Mouse (Mus musculus) testis, postnatal 14 days (tissue): ENCODE results near the gene Mrps18b.
A peak's percentile ranks its signal among the peaks of the same experiment; 100 is the strongest.

Experiments used
- DNase-seq: peaks from one replicate; pipeline ENCODE4 v3.0.0; 2021; ENCODE audit warnings: low spot score

Mrps18b gene

DNA sequence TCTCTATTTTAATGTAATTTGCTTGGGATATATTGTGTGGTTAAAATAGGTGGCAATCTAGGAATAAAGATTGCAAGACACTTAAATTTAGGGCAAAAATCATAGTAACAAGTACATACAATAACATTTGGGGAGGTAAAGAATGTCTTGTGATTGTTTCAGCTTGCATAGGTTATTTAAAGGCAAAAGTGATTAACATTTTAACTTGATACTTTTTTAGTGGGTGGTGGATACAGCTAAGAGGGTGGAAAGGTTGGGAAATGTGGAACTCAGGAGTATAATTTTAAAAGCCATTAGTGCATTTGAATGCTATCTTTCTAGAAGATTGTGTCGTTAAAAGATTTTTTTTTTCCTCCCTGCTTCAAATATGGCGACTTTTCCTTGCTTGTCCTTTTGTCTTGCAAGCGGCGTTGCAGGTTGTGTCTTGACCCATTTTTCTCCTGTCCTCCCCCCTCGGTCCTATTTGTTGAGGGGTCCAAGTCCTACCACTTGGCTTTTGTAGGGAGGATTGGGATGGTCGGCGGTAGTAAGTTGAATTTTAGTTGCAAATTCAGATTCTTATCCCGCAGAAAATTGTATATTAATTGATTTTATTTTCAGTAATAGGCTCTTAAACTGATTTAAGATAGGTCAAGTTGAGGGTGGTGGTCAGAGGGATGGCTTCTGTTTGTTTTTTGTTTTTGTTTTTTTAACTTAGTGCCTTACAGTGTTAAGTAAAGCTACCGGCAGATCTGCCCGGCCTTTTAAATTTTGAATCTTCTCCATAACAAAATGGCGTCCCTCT is 2.3 kb upstream of the Mrps18b start:
- no peak for DNase-seq

DNA sequence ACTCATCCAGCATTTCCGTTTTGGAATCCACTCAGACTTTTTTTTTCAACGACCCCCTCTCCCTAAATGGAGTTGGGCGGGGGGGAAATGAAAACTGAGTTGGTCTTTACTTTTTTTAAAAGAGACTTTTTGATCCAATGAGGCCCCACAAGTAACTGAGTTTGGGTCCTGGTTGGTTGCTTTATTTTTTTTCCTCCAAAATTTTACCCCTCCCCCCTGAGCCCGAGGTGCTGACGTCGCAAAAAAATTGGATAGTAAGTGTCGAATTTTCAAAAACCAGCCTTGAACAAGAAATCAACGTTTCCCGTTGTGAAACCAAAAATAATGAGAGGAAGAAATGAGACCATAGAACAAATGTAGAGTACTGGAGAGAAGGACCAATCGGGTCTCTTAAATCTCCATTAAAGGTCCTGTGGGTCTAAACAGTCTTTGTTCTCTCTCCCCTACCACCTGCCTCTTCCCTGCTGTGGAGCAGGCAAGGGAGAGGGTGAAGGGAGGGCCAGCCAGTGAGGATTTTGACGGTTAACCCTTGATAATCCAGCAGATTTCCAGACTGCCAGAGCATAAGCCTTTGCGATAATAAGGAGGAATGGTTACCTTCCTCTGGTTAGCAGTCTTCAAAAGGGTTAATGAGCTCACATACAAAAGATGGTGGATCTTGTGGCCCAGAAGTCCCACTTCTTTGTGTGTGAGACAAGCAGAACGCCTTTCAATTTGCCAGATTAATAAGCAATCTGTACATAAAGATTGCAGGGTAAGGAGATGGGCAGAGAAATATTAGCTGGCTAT is 1.5 kb upstream of the Mrps18b start:
- DNase-seq = peak; percentile 54

DNA sequence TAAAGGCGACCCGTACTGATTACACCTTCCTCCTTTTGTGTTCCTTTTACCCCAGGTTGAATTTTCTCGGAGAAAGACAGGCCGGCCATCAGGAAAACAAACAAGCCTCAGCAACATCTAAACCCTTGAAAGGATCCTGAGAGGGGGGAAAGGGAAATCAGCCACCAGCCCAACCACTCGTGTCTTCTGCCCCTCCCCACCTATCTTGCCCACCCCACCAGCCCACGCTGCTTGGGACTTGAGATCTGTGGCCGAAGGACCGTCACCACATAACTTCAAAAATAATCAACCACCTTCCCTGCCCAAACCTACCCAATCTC is 914 bp upstream of the Mrps18b start:
- DNase-seq = no peak

DNA sequence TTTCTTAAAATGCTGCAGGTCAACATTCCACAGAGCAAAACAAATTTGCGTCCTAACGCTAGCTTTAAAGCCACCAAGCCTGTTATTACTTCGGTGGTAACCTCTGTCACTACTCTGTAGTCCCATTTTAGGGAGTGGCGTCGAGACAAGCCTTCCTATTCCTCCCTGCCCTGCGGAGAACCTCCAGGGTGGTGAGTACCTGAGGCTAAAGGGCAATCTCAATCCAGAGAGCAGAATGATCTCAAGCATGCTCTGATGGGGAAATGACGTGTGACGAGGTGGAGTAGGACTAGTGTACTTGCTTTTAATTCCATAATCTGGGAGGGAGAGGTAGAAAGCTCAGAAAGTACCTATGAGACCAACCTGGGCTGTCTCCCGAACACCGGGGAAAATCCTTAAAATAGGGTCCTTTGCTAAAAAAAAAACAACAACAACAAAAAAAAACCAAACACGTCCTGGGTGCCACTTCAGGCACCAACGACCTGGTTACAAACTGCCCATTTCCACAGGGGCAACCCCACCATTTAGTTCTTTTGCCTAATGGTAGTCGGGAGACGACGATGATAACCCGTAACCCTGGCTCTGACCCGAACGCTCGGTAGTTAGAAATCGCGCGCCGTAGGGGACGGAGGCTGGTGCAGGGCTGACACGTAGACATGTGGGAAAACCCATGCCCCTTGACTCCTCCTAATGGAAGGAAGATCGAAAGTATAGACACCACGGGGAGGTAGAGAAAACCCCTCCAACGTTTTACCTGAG is 472 bp downstream of the Mrps18b start:
- no peak for DNase-seq

DNA sequence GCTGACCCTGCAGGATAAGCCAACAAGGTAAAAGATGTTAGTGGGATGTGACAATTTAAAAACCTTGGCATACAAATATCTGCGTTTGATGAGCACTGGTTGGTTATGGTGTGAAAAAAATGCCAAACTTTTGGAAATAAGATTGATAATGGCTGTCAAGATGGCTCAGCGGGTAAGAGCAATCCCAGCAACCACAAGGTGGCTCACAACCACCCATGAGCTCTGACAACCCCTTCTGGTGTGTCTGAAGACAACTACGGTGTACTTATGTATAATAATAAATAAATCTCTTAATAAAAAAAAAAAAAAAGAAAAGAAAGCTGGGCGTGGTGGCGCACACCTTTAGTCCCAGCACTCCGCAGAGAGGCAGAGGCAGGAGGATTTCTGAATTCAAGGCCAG is 1.2 kb downstream of the Mrps18b start:
- DNase-seq = no peak

DNA sequence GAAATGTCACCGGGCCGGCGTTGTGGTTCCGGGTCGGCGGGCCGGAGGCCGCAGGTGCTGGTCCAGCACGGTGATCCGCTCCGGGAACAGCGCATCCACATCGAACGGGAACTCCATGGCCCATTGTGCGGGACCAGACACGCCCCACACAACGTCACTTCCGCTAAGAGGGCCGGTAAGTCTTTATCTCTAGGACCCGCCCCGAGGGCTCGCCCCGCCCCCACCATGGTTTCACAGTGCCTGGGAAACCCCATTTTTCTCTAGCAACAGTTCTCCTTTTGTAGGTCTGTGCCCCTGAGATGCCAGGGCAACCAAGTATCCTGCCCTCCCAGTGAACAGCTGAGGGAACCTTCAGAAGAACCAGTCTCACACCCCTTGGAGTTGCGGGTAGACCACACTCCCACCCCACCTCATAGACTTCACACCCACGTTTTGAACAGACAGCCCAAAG is 6.2 kb downstream of the Mrps18b start, which contains the start of gene Atat1:
Gene Atat1, minus strand, starts transcription at position 157 of the 451 bp plus-strand sequence.
- DNase-seq = peak; percentile 89

DNA sequence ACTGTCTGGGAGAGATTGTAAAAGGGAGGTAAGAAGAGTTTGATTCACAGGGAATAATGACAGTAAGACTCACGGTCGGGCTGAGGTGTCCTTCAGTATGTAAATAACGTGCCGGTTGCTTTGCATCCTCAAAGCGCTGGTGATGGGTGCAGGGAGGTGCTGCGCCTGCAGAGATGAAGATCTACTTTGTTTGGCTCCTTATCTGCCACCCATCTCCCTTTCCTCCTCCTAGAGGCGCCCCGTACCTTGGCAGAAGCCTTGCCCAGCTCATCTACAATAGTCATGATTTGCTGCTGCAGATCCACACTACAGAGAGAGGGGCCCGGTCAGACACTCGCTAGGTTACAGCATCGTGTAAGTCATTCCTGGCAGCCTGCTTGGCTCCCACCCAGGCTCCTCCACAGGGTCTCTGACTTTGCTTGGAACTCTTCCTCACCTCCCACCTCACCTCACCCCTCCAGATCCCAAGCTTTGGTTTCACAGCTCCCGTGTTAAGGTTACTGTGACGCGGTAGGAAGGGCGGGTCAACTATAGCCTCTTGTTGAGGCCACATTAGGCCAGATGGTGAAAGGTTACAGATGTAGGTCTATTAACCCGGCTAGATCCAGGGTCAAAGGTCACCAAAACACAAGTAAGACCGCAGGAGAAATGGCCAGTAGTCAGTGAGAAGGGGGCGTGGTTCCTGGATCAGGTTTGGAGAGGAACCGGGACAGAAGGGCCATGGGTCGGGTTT is 6.8 kb downstream of the Mrps18b start:
- no peak for DNase-seq

DNA sequence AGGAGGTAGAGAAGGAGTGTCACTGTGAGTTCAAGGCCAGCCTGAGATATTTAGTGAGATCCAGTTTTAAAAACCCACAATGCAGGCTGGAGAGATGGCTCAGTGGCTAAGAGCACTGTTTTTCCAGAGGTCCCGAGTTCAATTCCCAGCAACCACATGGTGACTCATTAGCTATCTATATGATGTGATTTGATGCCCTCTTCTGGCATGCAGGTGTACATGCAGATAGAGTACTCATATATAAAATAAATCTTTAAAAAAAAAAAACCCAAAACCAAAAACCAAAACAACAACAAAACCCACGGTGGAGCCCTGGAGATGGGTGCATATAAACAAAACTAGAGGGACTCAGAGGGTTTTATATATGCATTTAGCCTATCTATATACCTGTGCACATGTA is 8.6 kb downstream of the Mrps18b start:
- no peak for DNase-seq

DNA sequence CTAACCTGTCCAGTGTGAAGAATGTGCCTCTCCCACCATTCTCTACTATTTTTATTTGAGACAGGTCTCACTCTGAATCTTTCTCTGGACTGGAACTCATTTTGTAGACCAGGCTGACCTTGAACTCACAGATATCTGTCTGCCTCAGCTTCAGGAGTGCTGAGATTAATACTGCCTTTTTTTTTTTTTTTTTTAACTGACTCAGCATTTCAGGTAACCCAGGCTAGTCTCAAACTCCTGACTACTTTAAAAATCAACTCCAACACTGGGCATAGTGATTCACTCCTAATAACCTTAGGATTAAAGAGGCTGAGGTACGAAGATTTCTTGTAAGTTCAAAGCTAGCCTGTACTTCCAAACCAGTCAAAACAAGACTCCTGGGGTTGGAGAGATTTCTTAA is 10.6 kb downstream of the Mrps18b start:
- DNase-seq = no peak

DNA sequence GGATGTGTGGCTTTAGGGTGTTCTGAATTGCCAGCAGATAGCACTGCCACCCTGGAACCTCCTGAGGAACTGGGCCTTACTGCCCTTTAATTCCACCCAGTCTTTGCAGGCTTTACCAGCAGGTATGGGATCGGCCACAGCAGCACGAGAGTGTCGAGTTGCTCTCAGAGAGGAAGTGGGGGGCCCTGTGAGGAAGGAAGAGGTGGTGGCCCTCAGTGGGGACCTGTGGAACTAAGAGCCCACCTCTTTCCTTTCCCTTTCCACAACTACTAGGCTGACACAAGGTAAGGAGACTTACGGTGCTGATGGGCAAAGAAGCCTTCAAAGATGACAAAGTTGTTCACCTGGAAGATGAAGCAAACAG is 12.2 kb downstream of the Mrps18b start:
- no peak for DNase-seq

DNA sequence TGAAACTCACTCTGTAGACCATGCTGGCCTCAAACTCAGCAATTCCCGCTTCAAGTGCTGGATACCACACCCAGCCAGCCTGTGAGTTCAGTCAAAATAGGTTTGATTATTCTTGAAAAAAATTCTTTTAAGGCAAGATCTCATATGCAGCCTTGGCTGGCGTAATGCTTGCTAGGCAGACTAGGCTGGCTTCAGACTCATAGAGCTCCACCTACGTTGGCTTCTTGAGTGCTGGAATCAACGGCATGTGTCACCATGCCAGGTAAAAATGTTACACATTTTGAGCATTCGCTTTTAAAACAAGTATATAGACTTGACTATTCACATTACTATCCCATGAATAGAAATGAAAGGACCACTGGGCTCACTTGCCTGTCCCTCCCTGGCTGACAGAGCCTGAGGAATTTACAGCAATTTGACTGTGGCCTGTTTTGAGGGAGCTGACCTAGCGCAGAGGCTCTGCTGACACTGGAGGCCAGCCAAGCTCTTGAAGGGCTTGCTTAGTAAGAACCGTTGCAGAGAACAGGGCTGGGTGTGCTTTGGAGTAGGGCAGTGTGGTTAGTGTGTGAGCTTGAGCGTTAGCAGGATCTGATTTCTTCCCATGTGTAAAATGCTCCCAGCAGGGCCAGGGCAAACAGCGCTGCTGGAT is 12.7 kb downstream of the Mrps18b start:
- no peak for DNase-seq

DNA sequence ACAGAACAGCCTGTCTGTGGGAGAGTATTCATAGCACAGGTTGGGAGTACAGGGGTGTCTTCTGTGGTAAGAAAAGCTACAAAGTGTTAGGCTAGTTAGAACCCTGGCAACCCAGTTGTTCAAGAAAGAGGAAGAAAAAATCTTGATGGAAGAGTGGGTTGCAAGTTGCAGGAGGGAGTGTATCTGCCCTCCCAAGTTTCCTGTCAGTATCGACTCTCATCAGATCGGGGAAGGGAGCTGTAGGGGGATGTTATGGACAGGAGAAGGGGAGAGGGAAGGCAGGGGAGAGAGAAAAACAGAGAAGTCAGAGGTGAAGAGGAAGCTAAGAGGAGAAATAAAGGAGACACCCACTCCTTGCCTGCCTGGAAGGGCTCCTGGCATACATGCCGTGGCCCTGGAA is 15.6 kb downstream of the Mrps18b start:
- DNase-seq = no peak

DNA sequence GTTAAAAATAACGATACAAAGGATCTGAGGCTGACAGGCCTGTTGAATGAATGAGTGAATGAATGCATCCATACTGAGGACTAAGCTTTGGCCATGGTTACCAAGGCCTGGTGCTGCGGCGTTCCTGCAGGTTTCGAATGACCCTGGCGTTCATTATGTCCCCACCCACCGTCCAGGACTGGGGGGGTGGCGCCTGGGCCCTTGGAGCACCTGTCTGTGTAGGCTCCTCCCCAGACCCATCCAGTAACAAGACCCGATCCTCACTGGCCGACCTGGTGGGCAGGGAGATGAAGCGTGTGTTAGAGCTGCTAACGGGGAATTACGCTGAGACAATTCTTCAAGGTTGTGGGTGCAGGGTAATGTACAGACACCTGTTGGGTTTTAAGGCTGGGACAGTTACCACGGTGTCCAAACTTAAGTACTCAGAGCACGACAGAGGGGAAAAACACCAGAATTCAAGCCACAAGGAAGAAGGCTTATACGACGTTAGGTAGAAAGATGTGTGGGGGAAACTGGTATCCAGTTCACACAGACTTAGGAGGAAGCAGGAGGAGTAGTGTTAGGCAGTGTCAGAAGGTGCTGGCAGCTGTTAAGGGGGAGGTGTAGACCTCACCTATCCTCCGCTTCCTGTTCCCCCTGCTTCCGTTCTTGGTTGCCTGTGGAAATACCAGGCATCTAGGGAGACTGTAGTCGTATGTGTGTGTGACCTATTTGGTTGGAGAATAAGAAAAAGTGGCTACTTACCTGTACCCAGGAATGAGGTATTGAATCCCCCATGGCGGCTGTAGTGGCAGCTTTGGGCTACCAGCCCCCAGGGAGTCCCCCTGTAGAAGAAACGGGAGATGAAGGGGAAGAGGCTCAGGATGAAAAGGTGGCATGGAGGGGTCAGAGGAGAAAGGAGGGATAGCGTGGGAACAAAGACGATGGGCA is 18.3 kb downstream of the Mrps18b start:
- peak; percentile 54 for DNase-seq

DNA sequence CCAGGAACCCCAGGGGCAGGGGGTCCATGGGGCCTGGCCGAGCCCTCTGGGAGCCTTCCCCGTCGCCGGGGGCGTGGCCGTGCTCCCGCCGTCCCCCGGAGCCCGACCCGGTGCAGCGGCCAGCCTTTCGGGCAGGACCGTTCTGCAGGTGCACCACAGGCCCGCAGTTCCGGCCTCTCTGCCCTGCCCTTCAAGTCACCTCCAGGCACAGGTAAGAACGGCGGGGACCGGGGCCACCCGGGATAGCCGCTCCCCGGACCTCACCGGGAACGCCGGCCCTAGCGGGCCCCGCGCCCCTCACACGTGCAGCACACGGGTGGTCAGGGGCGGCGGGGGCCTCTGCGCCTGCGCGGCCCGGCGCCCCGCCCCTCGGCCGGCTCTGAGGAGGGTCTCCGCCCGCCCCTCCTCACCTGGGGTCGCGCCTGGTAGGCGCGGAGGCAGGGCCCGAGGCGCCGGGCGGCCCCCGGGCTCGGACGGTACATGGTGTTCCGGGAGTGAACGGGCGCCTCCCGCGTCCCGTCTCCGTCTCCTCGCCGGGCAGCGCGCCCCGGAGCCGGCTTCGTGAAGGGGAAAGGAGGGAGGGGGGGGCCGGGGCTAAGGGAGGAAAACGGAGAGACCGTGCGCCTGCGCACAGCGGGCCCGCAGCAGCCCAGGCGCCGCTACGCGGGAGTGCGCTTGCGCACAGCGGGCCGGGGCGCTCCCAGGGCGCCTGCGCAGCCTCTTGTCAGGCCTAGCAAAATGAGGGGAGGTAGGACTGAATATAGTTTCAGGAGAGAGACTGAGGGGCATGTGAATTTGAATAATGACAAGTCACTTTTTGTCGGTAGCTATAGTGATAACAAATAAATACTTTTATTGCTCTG is 19.2 kb downstream of the Mrps18b start, which contains the start of gene 2310061I04Rik:
Gene 2310061I04Rik, minus strand, starts transcription at position 651 of the 863 bp plus-strand sequence.
- peak; percentile 91 for DNase-seq

DNA sequence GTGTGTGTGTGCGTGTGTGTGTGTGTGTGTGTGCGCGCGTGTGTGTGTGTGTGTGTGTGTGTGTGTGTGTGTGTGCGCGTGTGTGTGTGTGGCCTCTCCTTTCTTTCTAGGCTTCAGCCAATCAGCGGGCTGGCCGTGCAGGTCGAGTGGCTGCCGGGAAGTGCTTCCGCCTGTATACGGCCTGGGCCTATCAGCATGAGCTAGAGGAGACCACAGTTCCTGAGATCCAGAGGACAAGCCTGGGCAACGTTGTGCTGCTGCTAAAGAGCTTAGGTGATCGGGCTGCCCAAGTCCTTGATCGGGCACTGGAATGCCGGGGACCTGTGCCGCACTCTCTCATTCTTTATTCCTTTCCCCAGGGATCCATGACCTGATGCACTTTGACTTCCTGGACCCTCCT is 28.5 kb downstream of the Mrps18b start:
- DNase-seq = no peak

DNA sequence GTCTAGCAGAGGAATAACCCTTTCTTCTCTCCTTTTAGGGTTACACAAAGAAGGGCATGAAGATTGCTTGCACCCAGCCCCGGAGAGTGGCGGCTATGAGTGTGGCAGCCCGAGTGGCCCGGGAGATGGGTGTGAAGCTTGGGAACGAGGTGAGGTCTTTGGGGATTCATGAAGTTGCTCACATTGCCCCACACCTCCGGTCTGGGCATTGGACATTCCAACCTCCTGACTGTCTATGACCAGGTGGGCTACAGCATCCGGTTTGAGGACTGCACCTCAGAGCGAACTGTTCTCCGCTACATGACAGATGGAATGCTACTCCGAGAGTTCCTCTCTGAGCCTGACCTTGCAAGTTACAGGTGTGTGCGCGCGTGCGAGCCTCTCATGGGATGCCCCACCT is 32.4 kb downstream of the Mrps18b start:
- DNase-seq = no peak

DNA sequence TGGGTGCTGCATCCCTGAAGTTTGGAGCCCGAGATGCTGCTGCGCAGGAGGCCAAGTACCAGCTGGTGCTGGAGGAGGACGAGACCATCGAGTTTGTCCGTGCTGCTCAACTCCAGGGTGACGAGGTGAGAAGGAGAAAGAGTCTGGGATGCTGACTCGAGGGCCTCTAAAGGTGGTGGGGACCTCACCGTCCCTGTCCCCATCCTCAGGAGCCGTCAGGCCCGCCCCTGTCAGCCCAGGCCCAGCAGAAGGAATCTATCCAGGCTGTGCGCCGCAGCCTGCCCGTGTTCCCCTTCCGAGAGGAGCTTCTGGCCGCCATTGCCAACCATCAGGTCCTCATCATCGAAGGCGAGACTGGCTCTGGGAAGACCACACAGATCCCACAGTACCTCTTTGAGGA is 33.3 kb downstream of the Mrps18b start:
- DNase-seq = no peak

DNA sequence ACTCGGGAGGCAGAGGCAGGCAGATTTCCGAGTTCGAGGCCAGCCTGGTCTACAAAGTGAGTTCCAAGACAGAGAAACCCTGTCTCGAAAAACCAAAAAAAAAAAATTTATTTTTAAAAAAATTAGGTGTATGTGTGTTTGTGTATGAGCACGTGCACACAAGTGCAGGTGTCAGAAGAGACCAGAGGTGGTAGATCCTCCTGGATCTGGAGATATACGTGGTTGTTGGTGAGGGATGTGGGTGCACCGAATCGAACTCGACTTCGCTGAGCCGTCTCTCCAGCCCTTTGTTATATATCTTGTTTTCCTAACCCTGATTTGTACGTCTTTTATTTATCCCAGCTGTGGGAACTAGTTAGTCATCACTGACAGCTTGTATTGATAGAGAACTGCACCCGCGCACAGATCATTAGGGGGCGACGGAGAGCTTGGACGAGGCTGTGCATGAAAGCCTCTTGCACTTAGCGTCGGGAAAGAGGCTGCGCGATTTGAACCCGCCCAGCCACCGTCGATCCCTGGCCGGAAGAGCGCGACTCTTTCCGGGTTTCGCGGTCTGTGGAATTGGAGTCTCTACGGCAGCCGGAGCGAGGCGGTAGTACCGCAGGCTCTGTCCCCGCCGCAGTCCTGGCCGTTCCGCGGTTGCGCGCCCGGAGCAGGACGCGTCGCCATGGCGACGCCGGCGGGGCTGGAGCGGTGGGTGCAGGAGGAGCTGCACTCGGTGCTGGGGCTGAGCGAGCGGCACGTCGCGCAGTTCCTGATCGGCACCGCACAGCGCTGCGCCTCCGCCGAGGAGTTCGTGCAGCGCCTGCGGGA is 36.7 kb downstream of the Mrps18b start, which contains the start of gene Dhx16:
Gene Dhx16, plus strand, starts transcription at position 575 of the 813 bp plus-strand sequence.
- DNase-seq = peak; percentile 91
